Mouse (Mus musculus) cortical plate, adult 2 months (tissue): ENCODE measurements around the gene Itpk1.

Experiments used
- CTCF ChIP-seq: fragments of 200-500 bp; IDR thresholded peaks from 2 replicates; pipeline ENCODE4 v1.5.1; 2011; ENCODE audit warnings: mild to moderate bottlenecking, control low read depth, low read length; ENCODE audit not compliant: insufficient read depth; ENCODE audit errors: extremely low read depth
- POLR2A ChIP-seq: fragments of 200-500 bp; IDR thresholded peaks from 2 replicates; pipeline ENCODE4 v1.6.1; 2011; ENCODE audit warnings: mild to moderate bottlenecking, low read length, control low read depth; ENCODE audit not compliant: insufficient read depth; ENCODE audit errors: extremely low read depth

GRCm38 (mm10) chr12:102618085-102618484 is 86.6 kb downstream of the Itpk1 start:
- no peak for TF ChIP-seq POLR2A
- TF ChIP-seq CTCF, result no peak
